Mouse (Mus musculus): ENCODE results near the gene Cercam.
A peak's percentile ranks its signal among the peaks of the same experiment; 100 is the strongest.

GRCm38 (mm10) chr2:29889066-29889944 is 20.3 kb downstream of the Cercam start, which contains the start of gene Odf2:
- no peak for TF ChIP-seq MAX (IDR thresholded peaks at IDR 0.05; ENCODE audit: low read depth)
- peak; percentile 78 for TF ChIP-seq POLR2A (IDR thresholded peaks at IDR 0.05; ENCODE audit: insufficient read length, low read depth)

Data from myocyte (in vitro differentiated cells).